Mouse (Mus musculus) adrenal gland, adult 2 months (tissue): ENCODE data around the gene Ltbp4. TPM values are rescaled to one million over a fixed set of nuclear protein-coding genes. Genes with fewer than 3 reads are reported as not detected.

Source experiments
- DNase-seq: peaks from one replicate; pipeline ENCODE4 v3.0.0; 2021
- polyA plus RNA-seq: library from polyadenylated mRNA; depleted of rRNA; stranded (reverse); fragments of >200 nt; gene quantifications from 2 replicates; pipeline ENCODE4 v1.2.3, GENCODE M21; 2012
- total RNA-seq, 2 experiments: library from RNA; stranded (reverse); gene quantifications; 2 replicates each; pipeline ENCODE4 v1.2.3; 2021

Gene Ltbp4
- total and polyA plus RNA-seq, 3 experiments: 70.3 to 263 (median 94.7) TPM

GRCm38 (mm10) chr7:27327500-27327899 is 10.0 kb downstream of the Ltbp4 start:
- no peak for DNase-seq

GRCm38 (mm10) chr7:27326101-27326880 is 11.2 kb downstream of the Ltbp4 start:
- DNase-seq: peak; percentile 60

- peak; percentile 87 for DNase-seq
These were observed 11.8 kb downstream of the Ltbp4 start for GRCm38 (mm10) chr7:27325697-27326096.

GRCm38 (mm10) chr7:27324928-27325327 is 12.6 kb downstream of the Ltbp4 start:
- no peak for DNase-seq

- DNase-seq: no peak
These were observed 13.3 kb downstream of the Ltbp4 start for GRCm38 (mm10) chr7:27324161-27324560.

GRCm38 (mm10) chr7:27323001-27323400 is 14.5 kb downstream of the Ltbp4 start:
- no peak for DNase-seq

DNA sequence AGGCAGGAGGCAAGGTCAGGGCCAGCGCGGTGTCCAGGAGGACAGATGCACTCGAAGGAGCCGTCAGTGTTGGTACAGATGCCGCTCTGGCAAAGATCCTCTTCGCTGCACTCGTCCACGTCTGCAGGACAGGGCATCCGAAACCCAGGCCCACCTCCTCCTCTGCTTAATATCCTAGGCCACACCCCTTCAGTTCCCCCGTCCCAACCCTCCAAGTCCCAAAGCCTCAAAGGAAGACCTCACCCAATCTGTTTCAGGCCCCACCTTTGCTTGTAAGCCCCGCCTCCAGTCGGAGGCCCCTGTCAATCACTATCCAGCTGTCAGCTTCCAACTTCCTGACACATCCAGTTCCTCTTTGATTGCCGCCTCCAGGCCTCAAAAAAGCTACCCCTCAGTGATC is 15.2 kb downstream of the Ltbp4 start:
- no peak for DNase-seq

DNA sequence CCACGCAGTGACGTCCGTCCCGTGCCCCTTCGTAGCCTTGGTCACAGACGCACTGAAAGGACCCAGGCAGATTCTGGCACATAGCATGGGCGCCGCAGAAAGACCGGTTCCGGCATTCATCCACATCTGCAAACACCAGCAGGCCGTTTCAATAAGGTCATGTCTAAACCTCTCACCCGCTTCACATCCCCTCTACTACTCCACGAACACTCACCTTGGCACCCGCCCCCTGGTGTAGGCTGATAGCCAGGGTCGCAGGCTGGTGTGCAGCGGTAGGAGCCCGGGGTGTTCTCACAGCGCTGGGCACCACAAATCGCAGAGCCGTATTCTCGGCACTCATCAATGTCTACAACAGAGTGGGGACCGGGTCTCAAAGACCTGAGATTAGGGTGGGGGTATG is 18.1 kb downstream of the Ltbp4 start:
- DNase-seq: no peak

DNA sequence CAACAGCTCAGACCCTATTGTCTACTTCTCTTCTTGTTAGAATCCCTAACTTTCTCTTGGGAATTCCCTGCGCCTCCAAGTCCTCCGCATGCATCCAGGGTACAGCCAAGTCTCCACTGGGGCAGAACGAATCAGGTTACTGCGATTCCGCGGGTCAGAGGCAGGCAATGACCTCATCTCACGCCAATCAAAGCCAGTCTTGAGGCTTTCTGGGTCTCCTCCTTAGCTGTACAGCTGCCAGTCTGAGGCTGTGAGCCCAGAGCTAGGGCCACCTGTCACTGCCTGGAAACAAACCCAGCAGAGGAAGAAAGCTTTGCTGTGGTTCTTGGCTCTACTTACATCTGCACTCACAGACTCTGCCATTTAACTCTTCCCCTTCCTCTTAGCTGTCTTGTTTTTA is 21.5 kb downstream of the Ltbp4 start:
- DNase-seq: no peak

DNA sequence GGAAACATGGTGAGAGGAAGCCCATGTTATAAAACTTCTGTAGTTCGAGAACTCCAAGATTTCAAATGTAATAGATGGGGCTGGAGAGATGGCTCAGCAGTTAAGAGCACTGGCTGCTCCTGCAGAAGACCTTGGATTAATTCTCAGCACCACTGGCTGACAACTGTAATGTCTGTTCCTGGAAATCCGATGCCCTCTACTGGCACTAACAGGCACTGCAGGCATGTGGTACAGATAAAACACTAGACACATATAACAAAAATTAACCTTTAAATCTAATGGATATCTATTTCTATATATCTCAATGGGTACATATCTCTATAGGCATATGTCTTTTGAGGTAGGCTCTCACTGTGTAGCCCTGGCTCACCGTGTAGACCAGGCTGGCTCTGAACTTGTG is 23.1 kb downstream of the Ltbp4 start:
- DNase-seq: no peak

DNA sequence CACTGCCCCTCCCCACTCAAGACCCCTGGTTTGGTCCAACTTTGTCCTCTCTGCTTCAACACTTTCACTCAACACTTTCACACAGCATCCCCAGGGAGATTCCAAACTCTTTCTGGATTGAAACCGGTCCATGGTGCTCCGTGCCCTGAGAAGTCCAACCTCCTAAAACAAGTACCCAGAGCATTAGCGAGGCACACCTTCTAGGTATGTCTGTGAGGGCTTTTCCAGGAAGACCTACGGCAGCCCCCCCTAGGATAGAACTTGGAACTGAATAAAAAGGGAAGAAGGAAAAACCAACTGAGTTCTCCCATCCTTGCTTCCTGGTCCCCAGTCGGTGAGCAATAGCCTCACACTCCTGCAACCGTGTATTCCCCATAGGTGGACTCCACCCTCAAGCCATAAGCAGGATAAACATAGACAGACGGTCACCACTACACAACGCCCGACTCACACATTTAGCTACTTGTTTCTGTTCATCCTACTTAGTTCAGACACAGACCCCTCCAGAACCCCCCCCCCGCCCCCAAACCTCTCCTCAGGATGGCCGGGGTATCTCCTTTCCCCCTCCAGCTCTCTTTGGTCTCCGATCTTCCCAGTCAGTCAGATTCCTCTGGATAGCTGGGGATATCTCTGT is 25.7 kb downstream of the Ltbp4 start:
- DNase-seq: no peak

- no peak for DNase-seq
These were observed 26.4 kb downstream of the Ltbp4 start for GRCm38 (mm10) chr7:27310996-27311535.

GRCm38 (mm10) chr7:27310306-27310705 is 27.2 kb downstream of the Ltbp4 start:
- peak; percentile 61 for DNase-seq

- no peak for DNase-seq
These were observed 27.7 kb downstream of the Ltbp4 start for GRCm38 (mm10) chr7:27309832-27310231.

- no peak for DNase-seq
These were observed 28.5 kb downstream of the Ltbp4 start for GRCm38 (mm10) chr7:27308821-27309549.

DNA sequence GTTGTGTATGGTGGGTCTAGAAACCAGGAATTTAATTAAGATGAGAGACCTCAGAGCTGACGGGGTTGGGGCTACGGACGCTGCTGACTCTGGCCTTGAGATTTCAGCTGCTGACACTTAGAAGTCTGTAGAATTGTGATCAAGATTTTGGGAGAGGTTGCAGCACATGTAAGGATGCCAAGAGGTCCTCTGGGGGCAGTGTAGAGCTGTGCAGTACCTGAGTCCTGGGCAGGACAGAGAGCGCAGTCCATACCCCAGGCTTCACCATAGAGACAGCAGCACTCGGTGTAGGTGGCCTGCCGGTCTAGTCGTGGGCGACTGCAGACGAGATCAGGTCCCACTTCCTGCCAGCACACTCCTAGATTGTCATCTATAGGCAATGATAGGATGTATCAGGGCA is 29.9 kb downstream of the Ltbp4 start:
- DNase-seq: no peak

- DNase-seq: no peak
These were observed 31.0 kb downstream of the Ltbp4 start for GRCm38 (mm10) chr7:27306161-27307160.

GRCm38 (mm10) chr7:27305091-27305730 is 32.3 kb downstream of the Ltbp4 start:
- no peak for DNase-seq

DNA sequence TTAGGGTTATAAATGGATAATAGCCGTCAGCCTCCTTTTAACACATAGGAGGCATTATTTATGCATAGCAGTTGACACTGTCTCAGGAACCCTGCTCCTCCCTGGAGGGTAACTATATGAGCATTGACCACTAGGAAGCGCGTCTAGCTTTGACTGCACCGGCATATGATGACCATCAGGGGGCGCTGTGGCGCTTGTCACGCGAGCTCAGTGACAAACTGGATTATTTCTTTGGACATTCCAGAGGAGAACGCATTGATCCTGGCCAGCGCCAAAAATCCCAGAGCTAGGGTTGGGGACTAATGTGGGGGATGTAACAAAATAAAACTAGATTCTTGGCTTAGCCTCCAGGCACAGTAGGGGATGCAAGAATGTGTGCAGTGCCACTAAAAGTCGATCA is 35.3 kb downstream of the Ltbp4 start:
- DNase-seq: peak; percentile 67

DNA sequence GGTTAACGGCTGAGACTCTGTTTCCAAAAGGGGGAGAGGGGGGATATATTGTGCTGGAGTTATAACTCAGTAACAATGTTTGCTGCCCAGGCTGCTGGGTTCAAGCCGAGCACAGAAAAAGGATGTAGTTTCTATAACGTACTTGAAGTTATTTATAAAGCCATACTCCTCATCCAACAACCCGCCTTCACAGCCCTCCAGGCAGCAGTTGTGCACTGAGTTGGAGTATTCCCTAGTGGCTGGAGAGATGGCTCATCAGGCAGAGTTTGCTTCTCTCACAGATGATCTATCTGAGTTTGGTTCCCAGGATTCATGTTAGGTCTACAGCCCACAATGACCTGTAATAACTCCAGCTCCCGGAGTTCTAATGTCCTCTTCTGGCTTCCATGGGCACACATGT is 36.7 kb downstream of the Ltbp4 start:
- no peak for DNase-seq

- DNase-seq: no peak
These were observed 37.1 kb downstream of the Ltbp4 start for GRCm38 (mm10) chr7:27300351-27300750.
